8 mouse cellular contexts compared by ENCODE assay signal in genomic region chr8:120736486-120736885, GRCm38 (mm10). TPM values are rescaled to one million over a fixed set of nuclear protein-coding genes. Genes with fewer than 3 reads are reported as not detected.
A peak's percentile ranks its signal among the peaks of the same experiment; 100 is the strongest.
DNase-seq lines count a peak whose midpoint lies in the region; ATAC-seq lines count a peak whose summit lies in the region.

No protein-coding gene starts in this region.

- peaks cover 11% of the 10 kb centered on the region for H3K4me1 ChIP-seq in lung, embryonic 15.5 days

- H3K9me3 ChIP-seq in lung, embryonic 15.5 days = no peaks in the 10 kb centered on the region

- peaks cover 42% of the 10 kb centered on the region for H3K27me3 ChIP-seq in lung, embryonic 15.5 days

- H3K4me2 ChIP-seq in lung, embryonic 15.5 days = peak overlapping the region; percentile 93

- ATAC-seq in lung, embryonic 15.5 days (ENCODE audit: borderline replicate concordance, extremely low read depth, low FRiP score, low TSS enrichment) = no peak; the same call in 1 of the 2 replicates
- ATAC-seq in megakaryocyte-erythroid progenitor cell, adult 5-6 weeks (replicated peaks; ENCODE audit: low FRiP score, low TSS enrichment, poor library complexity, severe bottlenecking) = no peak

- peak; percentile 58 for DNase-seq in gastrocnemius, adult 18-20 months (ENCODE audit: low spot score)
- DNase-seq in gastrocnemius, postnatal 25 days = no peak
- peak; percentile 18 for DNase-seq in R1 (ENCODE audit: low read depth, low spot score)
- peak; percentile 34 for DNase-seq in forelimb bud, embryonic 11.5 days (ENCODE audit: low read depth, low spot score)
- peak; percentile 47 to 67 for DNase-seq in kidney, adult 8-10 months
- peak; percentile 11 for DNase-seq in retina, postnatal 7 days (ENCODE audit: low read depth, low spot score)

- WGBS in lung, embryonic 15.5 days = 4% methylated on average over 11 of the region's 11 CpGs

- H3K27ac ChIP-seq in lung, embryonic 15.5 days = no peak overlapping the region

- no peaks in the 10 kb centered on the region for H3K36me3 ChIP-seq in lung, embryonic 15.5 days

- H3K9ac ChIP-seq in lung, embryonic 15.5 days = peak overlapping the region; percentile 41

- H3K4me3 ChIP-seq in lung, embryonic 15.5 days = peak overlapping the region; percentile 50

RNA-seq across cellular contexts. Expression of gene Irf8, which starts 0.3 kb away (rescaled TPM):
- 1 to 10 TPM; 7.6 to 9.0 TPM for total RNA-seq in gastrocnemius, adult 18-20 months (2021)
- total RNA-seq in gastrocnemius, postnatal 25 days (2021) = 1 to 10 TPM; 3.9 to 5.0 TPM
- 16.4 and 18.1 TPM in 2 replicates for polyA plus RNA-seq in lung, embryonic 15.5 days (2015; fragmentation: Nextera tagmentation; extraction: Ambion mirVana)
- 1.0 and 1.3 TPM in 2 replicates for total RNA-seq in megakaryocyte-erythroid progenitor cell, adult 5-6 weeks (2014; fragmentation: Nextera tagmentation)
- total RNA-seq in megakaryocyte-erythroid progenitor cell, adult 5-6 weeks (2017) = 3.7 and 6.9 TPM in 2 replicates
